Mouse (Mus musculus) liver, embryonic 14.5 days (tissue): ENCODE measurements around the gene Nup85. TPM values are rescaled to one million over a fixed set of nuclear protein-coding genes. Genes with fewer than 3 reads are reported as not detected.

Source experiments
- ATAC-seq: fragments of 200-750 bp; cut with Nextera tagmentation; 2 replicates; pipeline ENCODE4 v1.8.0; 2017; ENCODE audit warnings: moderate number of reproducible peaks, mild to moderate bottlenecking, moderate library complexity; ENCODE audit not compliant: insufficient read depth
- DNase-seq, 3 experiments: peaks; one replicate each; pipeline ENCODE4 v3.0.0-alpha.2; 2012 to 2013; ENCODE audit warnings: low read depth in 3 of 3, low spot score in 3 of 3
- H3K27ac ChIP-seq: fragments of 300-500 bp; sonication (generic); 2 replicates; pipeline ENCODE4 v1.5.1; 2014; ENCODE audit warnings: moderate library complexity, mild to moderate bottlenecking, control low read depth, inconsistent platforms
- H3K27me3 ChIP-seq: fragments of 300-500 bp; sonication (generic); 2 replicates; pipeline ENCODE4 v1.6.1; 2014; ENCODE audit warnings: mild to moderate bottlenecking, low read length, moderate library complexity; ENCODE audit not compliant: control insufficient read depth, insufficient read depth
- H3K36me3 ChIP-seq: fragments of 300-500 bp; sonication (generic); replicated peaks from 2 replicates; pipeline ENCODE4 v1.6.1; 2014; ENCODE audit warnings: low read depth; ENCODE audit not compliant: control insufficient read depth, insufficient read depth
- H3K4me1 ChIP-seq, 2 experiments: fragments of 200-500 bp in 1 of 2; fragments of 300-500 bp in 1 of 2; sonication (generic) in 1 of 2; replicated peaks; 2 replicates each; pipeline ENCODE4 v1.6.1; 2012 to 2014; ENCODE audit warnings: antibody characterized with exemption in 1 of 2, inconsistent platforms in 1 of 2, low read length in 1 of 2; ENCODE audit not compliant: control insufficient read depth in 2 of 2, insufficient read depth in 2 of 2
- H3K4me2 ChIP-seq: fragments of 300-500 bp; sonication (generic); 2 replicates; pipeline ENCODE4 v1.6.1; 2014; ENCODE audit warnings: low read depth, mild to moderate bottlenecking, control low read depth, moderate library complexity
- H3K4me3 ChIP-seq, 2 experiments: fragments of 200-500 bp in 1 of 2; fragments of 300-500 bp in 1 of 2; sonication (generic) in 1 of 2; 2 replicates each; pipeline ENCODE4 v1.5.1; 2012 to 2014; ENCODE audit warnings: low read depth in 2 of 2, low read length in 2 of 2, mild to moderate bottlenecking in 2 of 2, control low read depth in 1 of 2, inconsistent platforms in 1 of 2, moderate library complexity in 1 of 2; ENCODE audit not compliant: insufficient read depth in 1 of 2
- H3K9ac ChIP-seq: fragments of 300-500 bp; sonication (generic); replicated peaks from 2 replicates; pipeline ENCODE4 v1.6.1; 2014; ENCODE audit warnings: mild to moderate bottlenecking, control low read depth, moderate library complexity
- H3K9me3 ChIP-seq: fragments of 300-500 bp; sonication (generic); 2 replicates; pipeline ENCODE4 v1.6.1; 2016; ENCODE audit warnings: low read length, mixed read lengths; ENCODE audit not compliant: control insufficient read depth
- CTCF ChIP-seq: IDR thresholded peaks from 2 replicates; pipeline ENCODE4 v1.5.1; 2016; ENCODE audit warnings: antibody characterized with exemption, low read depth, control low read depth
- EP300 ChIP-seq: IDR thresholded peaks from 2 replicates; pipeline ENCODE4 v1.6.1; 2016; ENCODE audit warnings: antibody characterized with exemption, low read depth
- WGBS: fragments of 180-500 bp; shearing (Covaris S2); extraction: QIAGEN DNeasy Blood & Tissue Kit; methylation state at CpG from one replicate; pipeline ENCODE4 v1.1.7; 2014; ENCODE audit not compliant: insufficient replicate concordance; 5-methylcytosine and 5-hydroxymethylcytosine counted together
- polyA plus RNA-seq, 2 experiments: library from polyadenylated mRNA; depleted of rRNA in 1 of 2; stranded (reverse) in 1 of 2; unstranded in 1 of 2; fragments of >200 nt; fragmentation: Nextera tagmentation in 1 of 2; extraction: Ambion mirVana in 1 of 2; gene quantifications; 2 replicates each; pipeline versions ENCODE4 v1.2.1 to v1.2.3; 2012 to 2014

Gene Nup85
- polyA plus RNA-seq, 2 experiments, result 109 to 118 TPM

GRCm38 (mm10) chr11:115618732-115619516 lies 54.7 kb downstream of the Nup85 start:
- Histone ChIP-seq H3K4me1 (no peaks in the 10 kb centered on the region), H3K36me3 (peaks cover 4% of the 10 kb centered on the region), H3K9ac (no peak overlapping the region), H3K27me3 (no peaks in the 10 kb centered on the region), H3K27ac (no peak overlapping the region), H3K4me3 (no peak overlapping the region), H3K9me3 (no peaks in the 10 kb centered on the region), H3K4me2 (no peak overlapping the region)
- ATAC-seq (peak; percentile 9; the same call in 1 of the 2 replicates), DNase-seq (no peak)
- TF ChIP-seq EP300 (no peak), CTCF (no peak)
- WGBS, result 80% methylated on average over 16 of the region's 16 CpGs

- H3K4me1 ChIP-seq, result no peaks in the 10 kb centered on the region
- H3K27ac ChIP-seq, result no peak overlapping the region
- H3K9me3 ChIP-seq, result no peaks in the 10 kb centered on the region
- 82% methylated on average over 7 of the region's 7 CpGs for WGBS
- no peak overlapping the region for H3K4me2 ChIP-seq
- H3K9ac ChIP-seq, result no peak overlapping the region
- no peak for ATAC-seq
- H3K27me3 ChIP-seq, result no peaks in the 10 kb centered on the region
- H3K4me3 ChIP-seq, result no peak overlapping the region
- TF ChIP-seq CTCF (no peak), EP300 (no peak)
- no peak for DNase-seq
- peaks cover 4% of the 10 kb centered on the region for H3K36me3 ChIP-seq
Observed at GRCm38 (mm10) chr11:115619949-115620348, 55.7 kb downstream of the Nup85 start.

GRCm38 (mm10) chr11:115623487-115624070 lies 59.3 kb downstream of the Nup85 start:
- peak; percentile 60 for TF ChIP-seq CTCF
- no peak for TF ChIP-seq EP300
- H3K4me3 ChIP-seq, result no peak overlapping the region
- peaks cover 0 to 5% of the 10 kb centered on the region in 2 experiments; a peak in 3 of 4 replicates for H3K4me1 ChIP-seq
- 68% methylated on average over 9 of the region's 9 CpGs for WGBS
- H3K27me3 ChIP-seq, result no peaks in the 10 kb centered on the region
- H3K9me3 ChIP-seq, result no peaks in the 10 kb centered on the region
- no peak for DNase-seq
- no peak for ATAC-seq
- no peak overlapping the region for H3K27ac ChIP-seq
- H3K9ac ChIP-seq, result no peak overlapping the region
- no peak overlapping the region for H3K4me2 ChIP-seq
- peaks cover 4% of the 10 kb centered on the region for H3K36me3 ChIP-seq

- peaks cover 0 to 10% of the 10 kb centered on the region in 2 experiments; a peak in 3 of 4 replicates for H3K4me1 ChIP-seq
- no peak for ATAC-seq
- no peak for DNase-seq
Observed at GRCm38 (mm10) chr11:115625877-115626276, 61.6 kb downstream of the Nup85 start.

GRCm38 (mm10) chr11:115626824-115627616 lies 62.8 kb downstream of the Nup85 start:
- WGBS, result 44% methylated on average over 11 of the region's 11 CpGs
- peaks cover 4% of the 10 kb centered on the region for H3K36me3 ChIP-seq
- peak overlapping the region; percentile 85 to 97 for H3K4me3 ChIP-seq
- peak overlapping the region; percentile 94 for H3K4me2 ChIP-seq
- H3K9ac ChIP-seq, result peak overlapping the region; percentile 82
- DNase-seq, result no peak
- H3K9me3 ChIP-seq, result no peaks in the 10 kb centered on the region
- TF ChIP-seq CTCF (no peak), EP300 (no peak)
- no peak for ATAC-seq
- no peak overlapping the region for H3K27ac ChIP-seq
- no peaks in the 10 kb centered on the region for H3K27me3 ChIP-seq
- H3K4me1 ChIP-seq, result peaks cover 0 to 14% of the 10 kb centered on the region in 2 experiments; a peak in 3 of 4 replicates

More at GRCm38 (mm10) chr11:115625877-115626276, 61.6 kb downstream of the Nup85 start:
- Histone ChIP-seq H3K9me3 (no peaks in the 10 kb centered on the region), H3K9ac (no peak overlapping the region), H3K27me3 (no peaks in the 10 kb centered on the region), H3K4me2 (no peak overlapping the region), H3K27ac (no peak overlapping the region), H3K4me3 (no peak overlapping the region), H3K36me3 (peaks cover 4% of the 10 kb centered on the region)
- no peak for TF ChIP-seq CTCF
- no peak for TF ChIP-seq EP300
- 80% methylated on average over 9 of the region's 9 CpGs for WGBS
